Mouse (Mus musculus) lung, embryonic 15.5 days (tissue): Measurements from ENCODE around the gene Polr3b. TPM values are rescaled to one million over a fixed set of nuclear protein-coding genes. Genes with fewer than 3 reads are reported as not detected.

Source experiments
- ATAC-seq: fragments of 200-750 bp; cut with Nextera tagmentation; 2 replicates; pipeline ENCODE4 v1.8.0; 2017; ENCODE audit warnings: moderate number of reproducible peaks, borderline replicate concordance; ENCODE audit not compliant: low FRiP score, low TSS enrichment; ENCODE audit errors: extremely low read depth
- H3K27ac ChIP-seq: fragments of 300-500 bp; sonication (generic); 2 replicates; pipeline ENCODE4 v1.5.1; 2015; ENCODE audit warnings: moderate library complexity, mild to moderate bottlenecking, inconsistent platforms
- H3K27me3 ChIP-seq: fragments of 300-500 bp; sonication (generic); 2 replicates; pipeline ENCODE4 v1.6.1; 2015; ENCODE audit warnings: inconsistent platforms
- H3K36me3 ChIP-seq: fragments of 300-500 bp; sonication (generic); 2 replicates; pipeline ENCODE4 v1.6.1; 2015; ENCODE audit warnings: inconsistent platforms
- H3K4me1 ChIP-seq: fragments of 300-500 bp; sonication (generic); 2 replicates; pipeline ENCODE4 v1.6.1; 2015; ENCODE audit warnings: inconsistent platforms
- H3K4me2 ChIP-seq: fragments of 300-500 bp; sonication (generic); 2 replicates; pipeline ENCODE4 v1.6.1; 2015; ENCODE audit warnings: inconsistent platforms, mild to moderate bottlenecking, moderate library complexity
- H3K4me3 ChIP-seq: fragments of 300-500 bp; sonication (generic); 2 replicates; pipeline ENCODE4 v1.5.1; 2015; ENCODE audit warnings: mild to moderate bottlenecking, inconsistent platforms
- H3K9ac ChIP-seq: fragments of 300-500 bp; sonication (generic); 2 replicates; pipeline ENCODE4 v1.6.1; 2015; ENCODE audit warnings: inconsistent platforms
- H3K9me3 ChIP-seq: fragments of 300-500 bp; sonication (generic); 2 replicates; pipeline ENCODE4 v1.6.1; 2016; ENCODE audit warnings: inconsistent platforms
- WGBS: fragments of 180-500 bp; shearing (Covaris S2); methylation state at CpG from one replicate; pipeline ENCODE4 v1.1.7; 2015; 5-methylcytosine and 5-hydroxymethylcytosine counted together
- polyA plus RNA-seq: library from polyadenylated mRNA; unstranded; fragments of >200 nt; fragmentation: Nextera tagmentation; extraction: Ambion mirVana; gene quantifications from 2 replicates; pipeline ENCODE4 v1.2.1, GENCODE M21; 2015

The Polr3b gene
- polyA plus RNA-seq = 15.6 and 15.7 TPM in 2 replicates

DNA sequence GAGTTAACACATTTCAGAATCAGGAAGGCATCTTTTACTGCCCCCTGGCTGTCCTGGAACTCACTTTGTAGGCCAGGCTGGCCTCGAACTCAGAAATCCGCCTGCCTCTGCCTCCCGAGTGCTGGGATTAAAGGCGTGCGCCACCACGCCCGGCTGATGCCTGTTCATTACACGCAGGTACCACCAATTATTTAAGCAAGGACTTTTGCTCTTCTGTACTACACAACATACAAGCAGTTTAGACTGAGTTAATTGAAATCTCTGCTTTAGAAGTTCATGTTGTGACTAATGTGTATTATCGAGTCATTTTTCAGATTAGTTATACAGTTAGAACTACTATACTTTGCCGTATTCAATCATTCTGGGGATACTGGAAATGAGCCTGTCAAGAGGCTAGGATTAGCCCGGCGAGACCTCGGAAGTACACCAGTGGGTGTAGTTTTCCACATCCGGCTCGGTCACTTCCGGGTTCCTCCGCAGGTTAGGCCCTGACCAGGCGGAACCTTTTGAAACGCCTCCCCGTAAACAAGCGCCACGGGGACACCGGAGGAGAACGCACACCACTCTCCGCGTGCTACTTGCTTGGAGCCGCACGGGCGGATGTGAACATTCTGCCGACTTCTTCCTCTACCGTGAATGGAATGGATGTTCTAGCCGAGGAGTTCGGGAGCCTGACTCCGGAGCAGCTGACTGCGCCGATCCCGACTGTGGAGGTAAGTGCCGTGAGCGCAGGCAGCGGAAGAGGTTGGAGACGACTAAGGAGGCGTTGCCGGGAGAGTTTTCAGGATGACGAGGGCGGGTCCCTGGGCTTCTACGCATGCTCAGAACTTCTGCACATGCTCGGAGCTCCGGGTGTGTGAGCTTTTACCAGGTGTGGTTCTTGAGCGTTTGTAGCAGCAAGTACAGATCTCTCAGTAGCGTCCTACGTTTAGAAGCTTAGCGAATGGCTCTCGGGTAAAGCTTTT lies at the start of gene Polr3b:
Gene Polr3b (plus strand): TSS at position 467 of the 965 bp plus-strand sequence.
- WGBS = 6% methylated on average over 53 of the region's 53 CpGs
- ATAC-seq = peak; percentile 95
- Histone ChIP-seq H3K4me3 (peak within 1 kb of the TSS; percentile 81), H3K27ac (peak within 1 kb of the TSS; percentile 98), H3K9ac (peak within 1 kb of the TSS; percentile 66), H3K27me3 (no peaks in the 10 kb centered on the region), H3K4me2 (peak within 1 kb of the TSS; percentile 65), H3K36me3 (no peaks in the 10 kb centered on the region), H3K4me1 (peaks cover 9% of the 10 kb centered on the region), H3K9me3 (no peaks in the 10 kb centered on the region)

DNA sequence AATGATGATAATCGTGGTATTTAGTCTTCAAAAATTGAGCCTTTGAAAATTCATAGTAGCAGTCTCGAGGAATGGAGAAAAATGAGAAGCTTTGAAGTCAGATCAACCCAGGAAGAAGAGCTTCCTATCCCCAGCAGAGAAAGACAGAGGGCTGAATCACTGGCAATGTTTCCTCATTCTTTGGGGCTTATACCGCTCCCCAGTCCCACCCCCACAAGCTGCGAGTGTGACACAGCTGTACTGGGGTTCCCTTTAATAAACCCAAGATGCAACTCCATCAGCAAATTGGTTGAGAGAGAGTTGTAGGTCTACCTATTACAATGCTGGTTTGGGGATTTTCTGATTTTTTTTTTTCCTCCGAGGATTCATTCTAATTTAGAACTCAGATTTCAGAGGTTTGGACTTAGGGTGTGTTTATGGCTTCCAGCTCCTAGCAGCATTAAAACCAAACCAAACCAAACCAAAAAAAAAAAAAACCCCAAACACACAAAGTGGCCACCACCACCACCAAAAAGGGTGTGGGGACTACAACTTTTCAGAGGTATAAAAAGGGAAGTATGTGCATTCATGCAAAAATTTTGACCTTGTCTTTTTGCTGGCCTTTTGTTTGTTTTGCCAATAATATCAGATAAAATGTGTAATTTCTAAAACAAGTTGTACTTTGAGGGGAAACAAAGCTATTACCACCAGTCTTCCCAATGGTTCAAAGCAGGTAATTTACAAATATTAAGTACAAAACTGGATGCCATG lies 48.2 kb upstream of the Polr3b start:
- Histone ChIP-seq H3K9me3 (no peaks in the 10 kb centered on the region), H3K27ac (no peak overlapping the region), H3K4me1 (peaks cover 15% of the 10 kb centered on the region), H3K27me3 (no peaks in the 10 kb centered on the region), H3K4me2 (no peak overlapping the region), H3K4me3 (no peak overlapping the region), H3K36me3 (no peaks in the 10 kb centered on the region), H3K9ac (no peak overlapping the region)
- no peak for ATAC-seq
- WGBS = 57% methylated on average over 5 of the region's 5 CpGs

DNA sequence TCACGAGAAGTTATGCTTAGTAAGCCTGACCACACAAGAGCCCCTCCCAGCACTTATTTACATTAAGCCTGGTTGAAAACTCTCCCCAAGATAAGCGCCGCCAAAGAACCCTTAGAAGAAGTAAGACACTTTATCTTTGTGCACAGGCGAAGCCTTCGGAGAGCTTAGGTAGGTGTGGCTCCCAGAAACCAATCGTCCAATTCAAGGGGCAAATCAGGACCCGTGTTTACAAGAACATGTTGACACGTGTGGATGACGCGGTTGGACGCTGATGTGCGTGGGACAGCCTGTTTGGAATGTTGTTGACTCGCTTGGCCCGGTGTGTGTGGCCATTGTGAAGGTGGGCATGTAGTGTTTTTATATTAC lies 46.1 kb upstream of the Polr3b start:
- peak overlapping the region; percentile 95 for H3K4me2 ChIP-seq
- peak overlapping the region; percentile 76 for H3K27ac ChIP-seq
- H3K9me3 ChIP-seq = no peaks in the 10 kb centered on the region
- H3K4me1 ChIP-seq = peaks cover 15% of the 10 kb centered on the region
- peak overlapping the region; percentile 45; the same call in 1 of the 2 replicates for H3K9ac ChIP-seq
- no peaks in the 10 kb centered on the region for H3K27me3 ChIP-seq
- peak; percentile 77 for ATAC-seq
- H3K4me3 ChIP-seq = peak overlapping the region; percentile 81
- 0% methylated on average over 14 of the region's 14 CpGs for WGBS
- no peaks in the 10 kb centered on the region for H3K36me3 ChIP-seq

DNA sequence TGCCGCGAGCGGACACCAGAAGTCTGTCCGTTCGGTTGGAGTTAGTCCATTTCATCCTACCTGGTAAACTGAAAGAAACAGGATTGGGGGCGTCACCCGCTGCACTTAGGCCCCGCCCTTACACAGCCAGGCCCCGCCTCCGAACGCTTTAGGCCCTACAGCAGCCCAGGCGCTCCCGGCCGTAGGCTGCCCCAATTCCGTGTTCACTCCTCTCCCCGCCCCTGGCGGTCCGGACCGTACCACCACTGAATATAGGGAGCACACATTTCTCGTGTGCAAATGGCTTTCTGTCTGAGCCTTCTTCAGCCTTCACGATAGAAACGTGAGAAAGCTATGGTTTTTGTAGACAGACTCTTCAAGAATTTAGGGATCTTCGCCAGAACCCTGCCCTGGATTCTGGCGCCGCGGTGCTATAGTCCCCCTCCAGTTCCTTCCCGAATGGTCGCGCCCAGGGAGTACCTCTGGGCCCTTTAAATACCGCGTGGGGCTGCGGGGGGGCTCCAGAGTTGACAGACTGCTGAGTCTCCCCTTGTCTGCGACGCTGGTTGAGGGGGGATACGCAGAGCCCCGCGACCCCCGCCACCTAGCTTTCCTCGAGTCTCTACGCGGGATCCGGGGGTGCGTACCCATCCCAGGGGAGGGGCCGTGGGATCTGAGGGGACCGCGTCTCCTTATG lies 45.6 kb upstream of the Polr3b start, which contains the start of gene Tcp11l2:
Gene Tcp11l2 (plus strand): TSS at position 232 of the 676 bp plus-strand sequence.
- Histone ChIP-seq H3K4me3 (peak within 1 kb of the TSS; percentile 81), H3K4me1 (peaks cover 20% of the 10 kb centered on the region), H3K9ac (peak within 1 kb of the TSS; percentile 45), H3K9me3 (no peaks in the 10 kb centered on the region), H3K27me3 (no peaks in the 10 kb centered on the region), H3K36me3 (no peaks in the 10 kb centered on the region), H3K27ac (peak within 1 kb of the TSS; percentile 76), H3K4me2 (peak within 1 kb of the TSS; percentile 95)
- peak; percentile 98 for ATAC-seq
- WGBS = under 1% methylated on average over 46 of the region's 46 CpGs

DNA sequence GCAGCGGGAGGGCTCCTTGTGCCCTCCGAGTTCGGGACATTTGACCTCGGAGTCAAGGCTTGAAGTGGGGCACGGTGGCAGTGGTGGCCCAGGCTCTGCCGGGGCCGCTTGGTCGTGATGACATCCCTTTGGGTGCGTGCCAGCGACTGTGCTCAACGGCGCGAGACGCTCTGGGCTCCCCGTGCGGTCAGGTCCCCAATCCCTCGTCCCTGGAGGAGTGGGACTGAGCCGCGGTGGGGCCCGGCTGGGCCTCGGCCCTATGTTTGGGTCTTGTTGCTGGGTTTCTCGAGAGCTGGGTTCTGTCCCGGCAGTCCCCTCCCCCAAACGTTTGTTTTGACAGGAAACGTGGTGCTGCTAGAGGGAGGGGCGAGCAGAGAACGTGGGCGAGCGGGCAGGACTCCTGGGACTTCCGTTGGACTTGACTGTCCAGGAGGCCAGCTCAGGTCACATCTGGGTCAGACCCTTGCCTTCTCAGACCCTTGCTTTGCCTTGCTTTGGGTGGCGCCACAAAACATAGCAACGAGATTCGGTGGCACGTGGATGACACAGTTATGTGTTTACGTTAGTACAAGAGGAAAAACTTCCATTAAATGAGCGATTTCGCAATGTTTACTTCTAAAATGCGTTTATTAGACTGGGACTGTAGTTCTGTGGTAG lies 44.9 kb upstream of the Polr3b start:
- peak overlapping the region; percentile 45 for H3K9ac ChIP-seq
- ATAC-seq = peak; percentile 56
- H3K27ac ChIP-seq = peak overlapping the region; percentile 76
- under 1% methylated on average over 37 of the region's 38 CpGs for WGBS
- no peaks in the 10 kb centered on the region for H3K27me3 ChIP-seq
- H3K9me3 ChIP-seq = no peaks in the 10 kb centered on the region
- no peaks in the 10 kb centered on the region for H3K36me3 ChIP-seq
- peak overlapping the region; percentile 95 for H3K4me2 ChIP-seq
- peaks cover 22% of the 10 kb centered on the region for H3K4me1 ChIP-seq
- H3K4me3 ChIP-seq = peak overlapping the region; percentile 81

DNA sequence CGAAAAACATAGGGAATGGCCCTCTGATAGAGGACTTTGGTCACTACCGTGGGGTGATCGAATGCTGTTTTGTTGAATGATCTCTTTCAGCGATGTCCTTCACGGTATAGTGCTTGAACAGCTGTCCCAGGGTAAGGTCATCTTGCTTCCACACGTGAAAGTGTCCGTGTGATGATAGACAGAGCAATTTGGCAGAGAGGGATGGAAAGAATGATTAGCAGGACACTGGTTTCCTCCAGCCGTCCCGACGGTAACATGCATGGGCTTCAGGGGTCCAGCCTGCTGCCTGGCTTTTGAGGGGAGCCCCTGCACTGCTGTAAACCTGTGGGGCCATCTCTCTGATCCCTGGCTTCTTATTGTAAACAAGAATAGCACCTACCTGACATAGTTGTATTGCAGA lies 43.4 kb upstream of the Polr3b start:
- H3K27me3 ChIP-seq = no peaks in the 10 kb centered on the region
- H3K9ac ChIP-seq = no peak overlapping the region
- no peaks in the 10 kb centered on the region for H3K9me3 ChIP-seq
- H3K4me1 ChIP-seq = peaks cover 30% of the 10 kb centered on the region
- no peaks in the 10 kb centered on the region for H3K36me3 ChIP-seq
- no peak for ATAC-seq
- no peak overlapping the region for H3K4me2 ChIP-seq
- no peak overlapping the region for H3K27ac ChIP-seq
- H3K4me3 ChIP-seq = no peak overlapping the region
- WGBS = 76% methylated on average over 10 of the region's 10 CpGs

DNA sequence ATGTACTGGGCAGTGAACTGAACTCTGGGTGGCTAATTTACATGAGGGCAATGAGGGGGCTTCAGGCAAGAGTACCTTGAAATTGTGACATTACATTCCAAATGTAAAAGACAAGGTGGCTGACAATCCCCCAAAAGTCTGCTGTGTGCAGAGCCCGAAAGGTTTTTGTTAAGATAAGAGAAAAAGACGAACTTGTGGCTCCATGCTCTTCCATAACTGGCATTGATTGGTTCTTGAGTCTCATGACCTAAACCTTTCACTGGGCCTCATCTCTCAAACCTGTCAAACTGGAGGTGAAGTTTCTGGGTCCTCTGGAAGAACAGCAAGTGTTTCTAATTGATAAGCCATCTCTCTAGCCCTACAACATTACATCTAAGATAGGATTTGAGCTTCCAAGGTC lies 42.6 kb upstream of the Polr3b start:
- Histone ChIP-seq H3K9me3 (no peaks in the 10 kb centered on the region), H3K4me1 (peaks cover 30% of the 10 kb centered on the region), H3K36me3 (no peaks in the 10 kb centered on the region), H3K27ac (no peak overlapping the region), H3K27me3 (no peaks in the 10 kb centered on the region), H3K9ac (no peak overlapping the region), H3K4me2 (no peak overlapping the region), H3K4me3 (no peak overlapping the region)
- ATAC-seq = no peak
- WGBS = 49% methylated on average over 2 of the region's 2 CpGs

DNA sequence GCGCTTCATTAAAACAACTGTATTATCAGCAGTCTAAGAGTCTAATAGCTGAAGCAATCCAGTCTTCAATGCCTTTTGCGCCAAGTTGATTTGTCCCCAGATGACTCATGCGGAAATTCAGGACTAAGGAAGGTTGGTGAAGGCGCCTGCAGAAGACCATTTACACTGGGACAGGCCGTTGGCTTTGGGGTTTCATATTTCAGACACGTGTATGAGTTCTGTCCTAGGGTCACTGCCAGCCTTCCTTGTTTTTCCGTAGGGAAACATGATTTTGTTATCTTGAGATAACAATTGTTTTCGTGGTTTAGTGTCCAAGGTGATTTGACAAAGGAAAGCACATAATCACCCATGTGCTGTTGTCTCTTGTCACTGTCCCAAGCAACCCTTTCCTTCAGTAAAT lies 40.9 kb upstream of the Polr3b start:
- Histone ChIP-seq H3K27ac (no peak overlapping the region), H3K36me3 (no peaks in the 10 kb centered on the region), H3K4me3 (no peak overlapping the region), H3K27me3 (no peaks in the 10 kb centered on the region), H3K4me2 (no peak overlapping the region), H3K9me3 (no peaks in the 10 kb centered on the region), H3K9ac (no peak overlapping the region), H3K4me1 (peaks cover 29% of the 10 kb centered on the region)
- ATAC-seq = no peak
- 48% methylated on average over 8 of the region's 8 CpGs for WGBS

DNA sequence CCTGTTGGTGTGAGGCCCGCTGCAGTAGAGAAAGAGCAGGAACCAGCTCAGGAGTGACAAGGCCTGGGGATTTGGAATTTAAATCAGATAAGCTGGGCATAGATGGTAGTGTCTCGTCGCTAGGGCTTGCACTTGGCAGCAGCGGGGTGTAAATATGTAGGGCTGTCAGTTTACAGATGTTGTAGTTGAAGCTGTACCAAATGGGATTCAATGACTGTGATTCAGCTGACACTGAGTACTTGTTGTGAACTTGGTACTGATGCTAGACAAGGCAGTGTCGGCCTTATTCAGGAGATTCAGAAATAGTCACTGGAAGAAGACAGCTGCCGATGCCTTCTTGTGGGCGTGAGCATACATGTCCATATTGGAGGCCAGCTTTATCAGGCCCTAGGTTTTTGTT lies 39.9 kb upstream of the Polr3b start:
- no peak for ATAC-seq
- H3K4me1 ChIP-seq = peaks cover 29% of the 10 kb centered on the region
- H3K27ac ChIP-seq = 0 out of 2 replicates have a peak overlapping the region, but pooled peaks have one; percentile 0
- H3K9ac ChIP-seq = no peak overlapping the region
- no peak overlapping the region for H3K4me3 ChIP-seq
- H3K27me3 ChIP-seq = no peaks in the 10 kb centered on the region
- no peaks in the 10 kb centered on the region for H3K9me3 ChIP-seq
- 68% methylated on average over 7 of the region's 7 CpGs for WGBS
- no peak overlapping the region for H3K4me2 ChIP-seq
- H3K36me3 ChIP-seq = no peaks in the 10 kb centered on the region

DNA sequence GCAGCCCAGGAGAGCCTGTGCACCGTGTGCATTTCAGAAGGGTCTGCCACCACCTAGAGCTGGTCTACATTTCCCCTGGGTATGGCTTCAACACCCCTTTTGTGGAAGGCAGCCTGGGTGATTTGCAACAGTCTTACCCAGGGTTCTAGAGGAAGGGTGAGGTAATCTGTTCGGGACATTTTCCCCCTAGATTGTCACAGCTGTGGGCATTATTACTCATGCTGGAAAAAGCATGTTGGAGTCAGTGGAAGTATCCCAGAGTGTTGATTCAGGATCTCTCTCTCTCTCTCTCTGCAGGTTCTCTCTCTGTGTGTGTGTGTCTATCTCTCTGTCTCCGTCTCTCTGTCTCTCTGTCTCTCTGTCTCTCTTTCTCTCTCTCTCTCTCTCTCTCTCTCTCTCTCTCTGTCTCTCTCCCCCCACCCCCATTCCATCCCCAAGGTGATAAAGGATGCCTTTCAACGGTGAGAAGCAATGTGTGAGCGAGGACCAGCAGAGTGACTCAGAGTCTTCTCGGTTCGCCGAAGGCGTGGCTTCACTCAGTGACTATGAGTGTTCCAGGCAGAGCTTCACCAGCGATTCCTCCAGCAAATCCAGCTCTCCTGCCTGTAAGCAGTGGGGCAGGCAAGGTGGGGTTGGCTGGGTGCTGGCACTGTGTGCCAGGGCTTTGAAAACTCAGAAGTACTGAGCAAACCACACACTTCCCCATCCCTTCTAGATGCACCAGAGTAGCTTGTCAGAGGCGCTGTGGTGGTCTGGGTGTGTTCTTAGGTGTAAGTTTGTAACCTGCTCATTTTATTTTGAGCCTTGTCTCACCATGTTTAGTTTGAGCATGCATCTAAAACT lies 37.4 kb upstream of the Polr3b start:
- Histone ChIP-seq H3K36me3 (no peaks in the 10 kb centered on the region), H3K27ac (no peak overlapping the region), H3K9ac (no peak overlapping the region), H3K4me2 (no peak overlapping the region), H3K9me3 (no peaks in the 10 kb centered on the region), H3K4me3 (no peak overlapping the region), H3K27me3 (no peaks in the 10 kb centered on the region), H3K4me1 (peaks cover 19% of the 10 kb centered on the region; the same call in 1 of the 2 replicates)
- WGBS = 45% methylated on average over 11 of the region's 11 CpGs
- ATAC-seq = no peak
